Mouse (Mus musculus) limb, embryonic 11.5 days (tissue): ENCODE data around the gene Exoc7. TPM values are rescaled to one million over a fixed set of nuclear protein-coding genes. Genes with fewer than 3 reads are reported as not detected.
A peak's percentile ranks its signal among the peaks of the same experiment; 100 is the strongest.

ENCODE experiments used
- ATAC-seq: fragments of 200-750 bp; cut with Nextera tagmentation; 2 replicates; pipeline ENCODE4 v1.8.0; 2017; ENCODE audit warnings: low read depth; ENCODE audit not compliant: insufficient number of reproducible peaks, low FRiP score, low TSS enrichment
- DNase-seq: peaks from one replicate; pipeline ENCODE4 v3.0.0-alpha.2; 2015; ENCODE audit warnings: low spot score
- H3K27ac ChIP-seq: fragments of 300-500 bp; sonication (generic); replicated peaks from 2 replicates; pipeline ENCODE4 v1.5.1; 2014; ENCODE audit warnings: low read depth, mild to moderate bottlenecking, low read length
- H3K27me3 ChIP-seq: fragments of 300-500 bp; sonication (generic); 2 replicates; pipeline ENCODE4 v1.6.1; 2014; ENCODE audit warnings: mild to moderate bottlenecking, low read length, mixed read lengths; ENCODE audit not compliant: control insufficient read depth, insufficient read depth
- H3K36me3 ChIP-seq: fragments of 300-500 bp; sonication (generic); 2 replicates; pipeline ENCODE4 v1.6.1; 2014; ENCODE audit warnings: mild to moderate bottlenecking, low read length, moderate library complexity, mixed read lengths; ENCODE audit not compliant: control insufficient read depth, insufficient read depth
- H3K4me1 ChIP-seq: fragments of 300-500 bp; sonication (generic); 2 replicates; pipeline ENCODE4 v1.6.1; 2014; ENCODE audit warnings: low read length, mixed read lengths; ENCODE audit not compliant: control insufficient read depth, insufficient read depth
- H3K4me2 ChIP-seq: fragments of 300-500 bp; sonication (generic); 2 replicates; pipeline ENCODE4 v1.6.1; 2014; ENCODE audit warnings: low read depth, mild to moderate bottlenecking, moderate library complexity; ENCODE audit not compliant: severe bottlenecking
- H3K4me3 ChIP-seq: fragments of 300-500 bp; sonication (generic); 2 replicates; pipeline ENCODE4 v1.5.1; 2014; ENCODE audit warnings: low read depth, low read length
- H3K9ac ChIP-seq: fragments of 300-500 bp; sonication (generic); 2 replicates; pipeline ENCODE4 v1.6.1; 2014; ENCODE audit warnings: mild to moderate bottlenecking, low read length
- H3K9me3 ChIP-seq: fragments of 300-500 bp; sonication (generic); 2 replicates; pipeline ENCODE4 v1.6.1; 2016; ENCODE audit warnings: low read length; ENCODE audit not compliant: control insufficient read depth
- WGBS: fragments of 180-500 bp; shearing (Covaris S2); extraction: QIAGEN DNeasy Blood & Tissue Kit; methylation state at CpG from one replicate; pipeline ENCODE4 v1.1.7; 2014; 5-methylcytosine and 5-hydroxymethylcytosine counted together
- polyA plus RNA-seq: library from polyadenylated mRNA; unstranded; fragments of >200 nt; fragmentation: Nextera tagmentation; extraction: Ambion mirVana; gene quantifications from 2 replicates; pipeline ENCODE4 v1.2.1, GENCODE M21; 2014

Gene Exoc7
- polyA plus RNA-seq, 1 experiment from 2014 or later: 69.5 TPM

DNA sequence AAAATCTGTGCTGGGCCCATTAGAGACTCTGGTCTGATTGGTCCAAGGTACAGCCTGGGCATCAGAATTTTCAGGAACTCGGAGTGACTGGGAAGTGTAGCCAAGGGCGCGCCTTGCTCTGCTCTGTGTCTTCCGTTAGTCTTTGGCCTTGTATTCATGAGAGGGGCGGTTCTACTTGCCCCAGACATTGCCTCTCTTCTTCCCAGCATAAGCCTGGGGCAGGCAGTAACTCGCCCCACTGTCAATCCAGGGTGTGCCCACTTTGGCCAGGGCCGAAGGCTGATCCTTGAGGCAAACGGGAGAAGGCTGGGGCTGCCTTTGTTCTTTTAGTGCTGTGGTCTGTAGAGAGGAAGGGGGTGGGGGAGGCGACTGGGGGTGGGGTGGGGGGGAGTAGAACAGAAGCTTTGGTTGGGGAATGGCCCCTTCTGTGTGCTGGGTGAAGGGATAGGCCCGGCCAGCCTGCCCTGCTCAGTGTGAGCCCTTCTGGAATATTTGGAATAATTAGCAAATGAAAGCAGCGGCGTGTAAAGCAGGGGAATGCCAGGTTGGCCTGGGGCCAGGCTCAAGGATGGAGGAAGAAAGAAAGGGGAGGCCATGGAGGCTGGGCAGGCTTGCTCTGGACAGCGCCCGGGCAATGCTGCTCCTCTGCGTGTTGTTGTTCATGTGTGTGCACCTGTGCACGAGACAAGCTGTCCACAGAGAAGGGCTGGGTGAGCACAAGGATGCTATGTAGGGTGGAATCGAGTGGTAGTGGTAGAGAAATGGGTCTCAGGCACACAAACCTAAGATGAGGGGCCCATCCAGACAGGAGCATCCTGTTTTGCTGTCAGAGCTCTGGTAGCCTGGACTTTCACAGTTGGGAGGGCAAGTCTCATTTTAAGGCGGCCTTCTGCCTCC, 22.5 kb upstream of the Exoc7 start:
- 53% methylated on average over 18 of the region's 18 CpGs for WGBS
- Histone ChIP-seq H3K9ac (no peak overlapping the region), H3K4me1 (peaks cover 12% of the 10 kb centered on the region)

DNA sequence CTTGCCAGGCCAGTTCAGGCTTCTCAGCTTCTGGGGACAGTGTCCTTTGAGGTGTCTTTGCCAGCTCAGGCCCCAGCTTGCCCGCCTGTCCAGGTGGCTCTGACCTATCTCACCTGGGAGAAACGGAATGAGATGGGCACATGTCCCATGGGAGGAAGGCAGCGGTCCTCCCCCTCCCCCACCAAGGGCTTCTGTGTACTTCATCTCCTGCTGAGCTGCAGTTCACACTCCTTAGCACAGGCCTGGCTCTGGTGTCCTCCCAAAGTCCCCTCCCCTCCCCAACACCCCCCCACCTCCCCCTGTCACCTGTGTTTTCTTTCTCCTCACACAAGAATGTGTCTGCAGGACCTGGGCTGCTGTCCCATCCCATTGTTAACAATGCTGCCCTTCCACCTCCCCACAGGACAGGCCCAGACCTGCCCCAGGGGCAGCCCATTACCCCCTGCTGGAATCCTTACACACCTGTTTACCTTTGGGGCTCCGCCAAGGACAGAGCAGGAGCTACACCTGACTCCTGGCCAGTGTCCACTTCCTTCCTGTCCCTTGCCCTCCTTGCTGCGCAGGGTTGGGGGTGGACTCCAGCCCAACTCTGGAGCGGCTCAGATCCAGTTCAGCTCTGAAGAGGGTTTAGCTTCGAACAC, 20.1 kb upstream of the Exoc7 start:
- peaks cover 2% of the 10 kb centered on the region; the same call in 1 of the 2 replicates for H3K4me1 ChIP-seq
- DNase-seq (no peak), ATAC-seq (no peak)
- H3K36me3 ChIP-seq: no peaks in the 10 kb centered on the region
- H3K4me3 ChIP-seq: no peak overlapping the region
- H3K27ac ChIP-seq: no peak overlapping the region
- WGBS: 65% methylated on average over 7 of the region's 7 CpGs
- H3K4me2 ChIP-seq: no peak overlapping the region
- no peak overlapping the region for H3K9ac ChIP-seq
- no peaks in the 10 kb centered on the region for H3K9me3 ChIP-seq
- H3K27me3 ChIP-seq: no peaks in the 10 kb centered on the region

More for the DNA sequence above, 22.5 kb upstream of the Exoc7 start:
- Histone ChIP-seq H3K36me3 (no peaks in the 10 kb centered on the region), H3K4me3 (no peak overlapping the region), H3K4me2 (no peak overlapping the region), H3K27me3 (peaks cover 17% of the 10 kb centered on the region), H3K9me3 (no peaks in the 10 kb centered on the region), H3K27ac (0 out of 2 replicates have a peak overlapping the region, but pooled peaks have one; percentile 25)
- ATAC-seq: 0 out of 2 replicates have a peak, but pooled peaks have one; percentile 23
- DNase-seq: no peak

DNA sequence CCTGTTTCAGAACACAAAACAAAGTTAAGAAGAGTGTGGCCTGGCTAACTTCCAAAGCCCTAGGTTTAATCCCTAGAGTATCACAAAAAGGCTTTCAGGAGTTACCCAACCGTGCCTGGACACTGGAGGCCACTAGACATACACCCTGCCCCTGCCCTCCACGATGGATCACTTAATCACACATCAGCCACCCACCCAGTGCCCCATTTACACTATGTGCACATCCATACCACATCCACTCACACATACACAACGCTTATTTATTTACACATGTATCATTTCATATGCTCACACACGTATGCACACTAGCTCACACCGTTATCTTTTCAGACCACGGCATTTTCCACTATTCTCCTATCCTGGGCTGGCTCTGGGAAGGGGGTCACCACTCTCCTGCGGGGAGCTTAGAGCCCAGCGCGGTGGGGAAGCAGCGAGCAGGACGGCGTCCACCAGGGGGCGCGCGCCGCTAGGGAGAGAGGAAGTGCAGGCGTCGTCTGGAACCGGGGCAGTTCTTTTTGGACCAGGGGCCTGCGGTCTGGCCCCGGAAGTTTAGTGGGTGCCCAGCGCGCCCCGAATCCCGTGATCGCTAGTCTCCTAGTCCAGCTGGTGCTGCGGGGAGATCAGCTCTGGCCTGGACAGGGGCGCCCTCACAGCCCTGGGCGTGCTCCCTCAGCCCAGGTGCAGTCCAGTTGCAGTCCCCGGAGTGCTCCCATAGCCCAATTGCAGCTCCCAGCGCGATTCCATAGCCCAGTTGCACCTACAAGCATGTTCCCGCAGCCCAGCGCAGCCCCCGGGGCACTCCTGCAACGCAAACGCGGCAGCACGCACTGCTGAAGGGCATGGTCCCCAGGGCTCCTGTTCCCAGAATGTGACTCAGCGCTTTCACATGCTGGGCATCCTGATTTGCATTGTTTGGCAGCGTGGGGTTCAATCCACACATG, 12.0 kb upstream of the Exoc7 start:
- H3K27ac ChIP-seq: no peak overlapping the region
- 4% methylated on average over 41 of the region's 41 CpGs for WGBS
- no peaks in the 10 kb centered on the region for H3K27me3 ChIP-seq
- H3K4me3 ChIP-seq: peak overlapping the region; percentile 38
- peak overlapping the region; percentile 86 for H3K9ac ChIP-seq
- ATAC-seq (peak; percentile 76), DNase-seq (peak; percentile 95)
- no peaks in the 10 kb centered on the region for H3K36me3 ChIP-seq
- H3K4me1 ChIP-seq: no peaks in the 10 kb centered on the region
- no peaks in the 10 kb centered on the region for H3K9me3 ChIP-seq
- H3K4me2 ChIP-seq: peak overlapping the region; percentile 91

DNA sequence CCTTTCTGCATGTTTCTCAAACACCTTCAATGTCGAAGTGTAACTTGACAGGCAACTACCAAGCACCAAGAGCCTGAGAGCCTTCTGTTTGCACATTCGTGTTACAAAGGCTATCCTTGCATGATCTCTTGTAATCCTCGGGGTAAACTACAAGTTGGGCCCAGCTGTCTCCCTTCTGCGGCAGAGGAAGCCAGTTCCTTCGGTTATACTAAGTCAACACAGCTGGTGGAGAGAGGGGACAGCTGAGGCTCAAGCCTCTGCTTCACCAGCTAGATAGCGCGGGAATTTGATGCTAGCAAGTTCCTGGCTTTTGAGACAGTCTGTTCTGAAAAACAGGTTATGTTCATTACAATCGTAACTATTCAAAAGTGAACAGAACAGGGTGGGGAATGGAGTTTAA, 5.3 kb upstream of the Exoc7 start:
- 56% methylated on average over 8 of the region's 8 CpGs for WGBS
- H3K4me3 ChIP-seq: no peak overlapping the region
- H3K36me3 ChIP-seq: no peaks in the 10 kb centered on the region
- H3K27me3 ChIP-seq: no peaks in the 10 kb centered on the region
- no peak for DNase-seq
- H3K4me1 ChIP-seq: no peaks in the 10 kb centered on the region
- no peak for ATAC-seq
- no peak overlapping the region for H3K9ac ChIP-seq
- H3K27ac ChIP-seq: no peak overlapping the region
- no peaks in the 10 kb centered on the region for H3K9me3 ChIP-seq
- no peak overlapping the region for H3K4me2 ChIP-seq

DNA sequence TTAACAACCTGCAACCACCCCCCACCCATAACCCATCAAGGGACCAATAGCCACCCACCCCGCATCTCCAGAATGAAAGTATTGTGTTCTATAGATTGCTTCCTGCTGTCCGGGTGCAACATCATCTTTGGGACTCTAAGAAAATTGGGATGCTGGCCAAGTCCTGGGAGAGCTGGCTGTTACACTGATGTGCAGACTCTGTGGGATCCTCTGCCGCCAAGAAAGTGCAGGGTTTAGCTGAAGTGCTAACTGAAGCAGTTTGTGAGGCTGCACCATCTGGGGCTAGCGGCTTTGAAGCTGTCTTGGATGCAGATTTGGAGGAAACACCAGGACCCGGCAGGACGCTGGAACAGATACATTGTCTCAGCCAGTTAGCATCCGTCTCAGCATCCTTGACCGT, 4.1 kb upstream of the Exoc7 start:
- 50% methylated on average over 8 of the region's 8 CpGs for WGBS
- Histone ChIP-seq H3K9ac (no peak overlapping the region), H3K27ac (no peak overlapping the region), H3K4me3 (no peak overlapping the region), H3K4me2 (no peak overlapping the region), H3K36me3 (no peaks in the 10 kb centered on the region), H3K27me3 (no peaks in the 10 kb centered on the region), H3K4me1 (0 out of 2 replicates have a peak, but pooled peaks cover 2% of the 10 kb centered on the region), H3K9me3 (no peaks in the 10 kb centered on the region)
- DNase-seq (no peak), ATAC-seq (no peak)

DNA sequence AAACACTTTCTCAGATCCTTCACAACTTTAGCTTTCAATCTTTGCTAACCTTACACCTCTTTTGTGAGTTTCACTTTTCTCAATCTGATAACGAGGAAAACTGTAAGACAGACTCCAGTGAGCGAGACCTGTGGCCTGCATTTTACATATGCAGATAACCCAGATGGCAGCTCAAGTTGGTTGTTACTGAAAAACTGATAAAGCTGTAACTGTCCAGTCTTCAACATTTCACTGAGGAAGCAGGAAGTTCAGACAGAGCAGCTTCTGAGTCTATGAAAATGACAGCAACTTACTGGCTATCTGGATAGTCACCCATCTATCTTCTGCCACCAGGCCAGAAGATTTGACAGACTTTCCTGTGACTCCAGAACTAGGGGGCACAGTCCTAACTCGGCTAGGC, 2.6 kb upstream of the Exoc7 start:
- Histone ChIP-seq H3K9me3 (no peaks in the 10 kb centered on the region), H3K9ac (no peak overlapping the region), H3K4me3 (no peak overlapping the region), H3K4me1 (peaks cover 8% of the 10 kb centered on the region), H3K36me3 (no peaks in the 10 kb centered on the region), H3K4me2 (no peak overlapping the region), H3K27ac (no peak overlapping the region), H3K27me3 (no peaks in the 10 kb centered on the region)
- ATAC-seq (no peak), DNase-seq (no peak)
- 78% methylated on average over 3 of the region's 3 CpGs for WGBS

DNA sequence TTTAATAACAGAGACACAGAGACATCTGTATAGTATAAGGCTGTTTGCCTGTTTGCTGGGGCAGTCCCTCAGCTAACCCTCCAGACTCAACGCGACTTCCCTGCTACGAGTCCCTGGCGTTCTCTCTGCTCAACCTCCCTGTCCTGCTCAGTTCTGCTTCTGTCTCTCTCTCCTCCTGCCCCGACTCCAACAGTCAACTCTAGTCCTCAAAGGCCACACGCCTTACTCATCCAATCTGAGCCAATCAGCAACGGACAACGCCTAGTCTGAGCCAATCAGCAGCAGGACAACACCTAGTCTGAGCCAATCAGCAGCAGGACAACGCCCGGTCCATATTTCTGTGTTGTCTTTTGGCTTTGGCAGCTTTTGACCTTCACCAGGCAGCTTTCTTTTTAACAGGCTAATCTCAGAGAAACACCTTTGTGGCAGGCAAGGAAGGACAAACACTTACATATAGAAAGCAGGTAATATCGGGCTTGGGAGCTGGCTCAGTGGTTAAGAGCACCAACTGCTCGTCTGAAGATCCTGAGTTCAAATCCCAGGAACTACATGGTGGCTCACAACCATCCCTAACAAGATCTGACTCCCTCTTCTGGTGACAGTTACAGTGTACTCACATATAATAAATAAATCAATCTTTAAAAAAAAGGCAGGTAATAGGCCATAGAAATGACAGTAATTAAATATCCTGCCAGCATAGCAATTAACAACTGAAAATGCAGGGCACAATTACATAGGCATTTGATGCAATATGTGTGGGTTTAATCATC, 914 bp upstream of the Exoc7 start:
- ATAC-seq (no peak), DNase-seq (no peak)
- H3K9me3 ChIP-seq: no peaks in the 10 kb centered on the region

More for the DNA sequence above, 914 bp upstream of the Exoc7 start:
- Histone ChIP-seq H3K27ac (no peak overlapping the region), H3K4me2 (no peak overlapping the region), H3K36me3 (peaks cover 5% of the 10 kb centered on the region; the same call in 1 of the 2 replicates), H3K4me3 (no peak overlapping the region), H3K4me1 (peaks cover 8% of the 10 kb centered on the region), H3K9ac (no peak overlapping the region), H3K27me3 (no peaks in the 10 kb centered on the region)
- 88% methylated on average over 12 of the region's 12 CpGs for WGBS
